Mouse (Mus musculus) thymus, postnatal 4 days (tissue): Measurements from ENCODE around the gene Abl2.

Experiments
- DNase-seq: peaks from one replicate; pipeline ENCODE4 v3.0.0; 2021

The Abl2 gene

DNA sequence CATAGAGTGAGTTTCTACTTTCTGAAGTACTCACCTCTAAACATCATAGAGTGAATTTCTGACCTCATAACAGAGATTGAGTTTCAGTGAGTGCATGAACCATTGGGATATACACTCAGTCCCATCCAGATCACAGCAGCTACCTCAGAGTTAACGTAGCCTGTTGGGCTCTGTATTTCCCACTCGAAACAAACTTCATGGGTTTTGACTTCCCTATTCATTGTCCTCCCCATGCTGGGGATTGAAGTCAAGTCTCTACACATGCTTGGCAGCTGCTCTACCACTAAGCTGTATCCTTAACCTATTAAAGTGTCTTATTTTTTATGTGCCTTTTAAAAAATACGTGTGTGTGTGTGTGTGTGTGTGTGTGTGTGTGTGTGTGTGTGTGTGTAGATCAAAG, 26.9 kb downstream of the Abl2 start:
- no peak for DNase-seq

DNA sequence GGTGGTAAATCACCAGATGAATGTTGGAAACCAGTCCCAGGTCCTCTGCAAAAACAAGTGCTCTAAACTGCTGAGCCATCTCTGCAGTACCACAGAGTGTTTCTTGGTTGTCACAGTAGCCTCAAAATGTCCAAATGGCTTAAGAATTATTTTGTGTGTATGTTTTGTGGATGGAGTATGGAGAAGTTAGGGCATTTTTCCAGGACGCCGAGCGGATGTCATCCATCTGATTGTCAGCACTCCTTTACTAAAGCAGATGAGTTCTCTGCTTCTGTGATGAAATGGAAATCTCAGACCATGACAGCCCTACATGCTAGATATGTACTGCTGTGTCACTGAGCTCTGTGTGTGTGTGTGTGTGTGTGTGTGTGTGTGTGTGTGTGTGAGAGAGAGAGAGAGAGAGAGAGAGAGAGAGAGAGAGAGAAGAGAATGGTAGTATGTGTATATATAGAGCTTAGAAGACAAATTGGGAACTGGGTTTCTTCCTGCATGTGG, 31.3 kb downstream of the Abl2 start:
- DNase-seq: no peak

DNA sequence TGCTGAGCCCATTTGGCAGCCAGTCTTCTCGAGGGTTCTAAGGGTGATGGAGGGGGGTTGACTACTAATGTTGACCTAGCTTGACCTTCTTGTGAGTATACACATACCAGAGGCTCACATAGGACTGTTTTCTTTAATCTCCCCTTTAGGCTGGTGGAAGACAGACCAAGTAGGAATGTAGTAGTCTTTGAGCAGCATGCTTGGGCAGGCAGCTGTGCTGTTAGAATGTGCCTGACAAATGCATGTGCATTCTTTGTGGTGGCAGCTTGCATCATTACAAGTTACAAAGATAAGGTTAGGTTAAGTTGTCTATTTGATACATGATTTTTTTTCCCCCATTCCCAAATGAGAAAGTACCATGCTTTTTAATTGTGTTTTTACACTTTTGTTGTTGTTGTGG, 31.8 kb downstream of the Abl2 start:
- no peak for DNase-seq

DNA sequence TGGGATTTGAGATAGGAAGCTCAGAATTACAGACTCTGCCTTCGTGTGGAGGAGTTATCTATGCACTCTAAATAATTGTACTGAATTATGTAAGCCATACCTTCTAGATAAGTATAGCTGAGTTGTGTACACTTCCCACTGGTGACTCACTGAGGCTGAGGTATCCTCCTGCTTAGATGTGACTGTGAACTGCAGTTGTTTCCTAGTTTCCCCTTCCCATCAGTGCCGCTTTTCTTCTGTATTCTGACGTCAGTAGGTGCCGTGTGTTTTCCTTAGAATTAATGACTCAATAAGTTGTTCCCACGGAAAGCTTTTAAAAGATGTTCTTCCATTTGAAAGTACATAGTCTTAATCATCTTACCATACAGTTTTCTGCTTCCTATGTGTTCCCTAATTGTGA, 34.7 kb downstream of the Abl2 start:
- no peak for DNase-seq

GRCm38 (mm10) chr1:156597089-156597488, 38.5 kb downstream of the Abl2 start:
- DNase-seq: no peak

DNA sequence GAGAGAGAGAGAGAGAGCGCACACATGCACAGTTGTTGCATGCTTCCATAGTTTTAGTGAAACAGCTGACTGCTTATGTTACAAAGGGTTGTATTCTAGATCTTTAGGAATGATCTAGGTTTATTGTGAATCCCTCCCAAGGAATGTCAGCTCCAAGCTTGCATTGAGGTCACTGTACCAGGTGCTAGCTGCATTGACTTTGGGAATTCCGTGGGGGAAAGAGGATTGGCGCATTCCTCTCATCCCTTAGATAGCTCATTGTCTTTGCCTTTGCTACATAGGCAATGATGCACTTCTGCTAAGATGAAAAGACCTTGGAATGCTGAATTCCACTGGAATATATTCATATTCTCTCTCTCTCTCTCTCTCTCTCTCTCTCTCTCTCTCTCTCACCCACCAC, 44.0 kb downstream of the Abl2 start:
- no peak for DNase-seq

DNA sequence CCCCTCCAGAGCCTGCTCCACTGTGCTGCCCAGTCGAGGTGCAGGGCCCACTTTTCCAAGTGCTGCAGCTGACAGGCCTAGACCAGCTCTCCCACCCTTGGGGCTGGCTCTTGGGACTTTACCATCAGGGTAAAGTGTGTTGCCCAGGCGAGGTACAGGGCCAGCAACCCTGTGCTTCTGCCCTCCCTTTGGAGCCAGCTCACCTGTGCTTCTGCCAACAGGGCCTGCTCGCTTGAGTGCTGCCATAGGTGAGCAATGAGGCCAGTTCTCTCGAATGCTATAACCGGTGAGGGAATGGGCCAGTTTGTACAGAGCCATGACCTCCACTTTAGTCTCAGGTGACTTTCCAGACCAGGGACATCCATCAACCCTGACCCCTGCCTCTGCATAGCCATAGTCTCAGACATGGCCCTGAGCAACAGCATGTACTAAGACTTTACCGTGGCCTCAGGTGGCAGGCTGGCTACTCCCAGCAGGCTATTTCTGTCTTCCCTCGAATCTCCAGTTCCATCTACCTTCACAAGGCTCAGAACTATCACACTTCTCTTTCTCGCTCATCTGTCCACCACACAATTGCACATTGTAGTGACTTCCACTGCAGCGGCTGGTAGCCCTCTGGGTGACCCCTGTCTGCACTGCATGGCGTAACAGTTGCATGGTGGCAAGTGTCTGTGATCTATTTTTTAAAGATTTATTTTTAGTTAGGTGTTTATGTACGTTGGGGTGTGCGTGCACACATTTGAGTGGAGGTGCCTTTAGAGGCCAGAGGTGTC, 46.7 kb downstream of the Abl2 start:
- no peak for DNase-seq

- DNase-seq: no peak
Measured at GRCm38 (mm10) chr1:156605940-156606339, 47.4 kb downstream of the Abl2 start.

DNA sequence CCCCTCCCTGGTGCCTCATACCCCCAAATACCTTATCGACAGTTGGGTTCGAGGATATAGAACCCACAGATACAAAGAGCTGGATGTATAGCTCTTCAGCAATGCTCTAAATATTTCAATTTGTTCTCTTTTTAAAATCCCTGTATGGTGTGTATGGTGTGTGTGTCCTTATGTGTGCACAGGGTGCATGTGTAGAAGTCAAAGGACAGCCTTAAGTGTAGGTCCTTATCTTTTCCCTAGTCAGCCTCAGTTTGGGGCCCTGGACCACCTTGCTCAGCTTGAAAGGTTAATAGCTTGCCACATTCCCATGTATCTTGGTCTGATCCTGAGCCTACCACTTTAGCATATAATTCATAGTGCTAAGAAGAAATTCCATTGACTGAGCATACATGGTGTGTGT, 49.9 kb downstream of the Abl2 start:
- no peak for DNase-seq

- DNase-seq: no peak
Measured at GRCm38 (mm10) chr1:156610257-156610656, 51.7 kb downstream of the Abl2 start.

DNA sequence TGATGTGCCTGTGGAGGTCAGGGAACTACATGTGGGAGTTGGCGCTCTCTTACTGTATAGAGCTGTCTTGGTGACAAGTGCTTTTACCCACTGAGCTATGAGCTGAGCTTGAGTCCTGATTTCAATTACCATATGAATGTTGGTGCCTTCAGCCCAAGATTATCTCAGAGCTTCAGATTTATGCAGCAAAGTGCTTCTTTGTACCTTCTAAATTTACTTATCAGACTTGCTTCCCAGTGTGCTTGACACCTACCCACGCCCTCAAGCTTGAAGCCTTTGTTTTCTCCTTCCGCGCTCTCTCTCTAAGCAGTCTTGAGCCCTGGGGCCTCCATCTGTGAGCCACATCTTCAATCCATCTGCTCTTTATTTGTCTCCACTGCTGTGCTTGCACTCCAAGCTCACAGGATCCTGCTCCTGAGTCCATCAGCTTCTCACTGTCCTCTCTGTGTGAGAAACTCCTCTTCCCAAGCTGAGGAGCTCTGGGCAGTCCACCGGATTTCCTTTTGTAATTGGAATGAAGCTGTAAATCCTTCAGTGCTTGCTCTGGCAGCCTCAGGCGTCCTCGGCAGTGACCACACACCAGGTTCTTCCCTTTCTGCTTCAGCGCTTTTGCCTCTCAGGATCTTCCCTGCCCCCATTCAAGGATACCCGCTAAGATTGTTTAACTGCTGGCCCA, 55.4 kb downstream of the Abl2 start:
- DNase-seq: no peak

- no peak for DNase-seq
Measured at GRCm38 (mm10) chr1:156614710-156615109, 56.1 kb downstream of the Abl2 start.

- peak; percentile 78 for DNase-seq
Measured at GRCm38 (mm10) chr1:156615381-156616133, 57.0 kb downstream of the Abl2 start.

DNA sequence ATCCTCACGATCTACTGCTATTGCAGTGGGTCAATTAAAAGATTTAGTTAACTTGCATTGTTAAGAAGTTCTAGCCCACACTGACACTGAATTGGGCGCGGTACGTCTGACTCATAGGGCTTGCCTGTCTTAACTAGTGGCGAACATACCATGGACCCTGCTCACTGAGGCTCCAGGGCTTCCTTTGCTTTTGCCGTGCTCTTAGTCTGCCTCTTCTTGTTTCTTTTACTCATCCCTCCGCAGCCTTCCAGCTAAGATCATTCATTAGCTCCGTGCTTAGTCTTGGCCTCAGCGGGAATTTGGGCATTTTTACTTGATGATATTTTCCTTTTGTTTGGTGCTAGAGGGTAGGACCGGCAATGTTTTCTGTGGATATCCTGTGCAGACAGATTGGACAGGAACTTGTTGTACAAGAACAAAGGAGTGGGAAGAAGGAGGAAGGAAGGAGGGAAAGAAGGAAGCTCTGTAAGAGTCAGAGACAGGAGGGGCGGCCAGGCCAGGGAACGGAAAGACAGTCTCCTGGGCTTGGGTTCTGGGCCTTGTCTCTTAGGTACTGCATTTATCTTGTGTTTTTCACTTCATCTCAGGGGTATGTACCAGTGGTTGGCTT, 58.5 kb downstream of the Abl2 start:
- DNase-seq: no peak

DNA sequence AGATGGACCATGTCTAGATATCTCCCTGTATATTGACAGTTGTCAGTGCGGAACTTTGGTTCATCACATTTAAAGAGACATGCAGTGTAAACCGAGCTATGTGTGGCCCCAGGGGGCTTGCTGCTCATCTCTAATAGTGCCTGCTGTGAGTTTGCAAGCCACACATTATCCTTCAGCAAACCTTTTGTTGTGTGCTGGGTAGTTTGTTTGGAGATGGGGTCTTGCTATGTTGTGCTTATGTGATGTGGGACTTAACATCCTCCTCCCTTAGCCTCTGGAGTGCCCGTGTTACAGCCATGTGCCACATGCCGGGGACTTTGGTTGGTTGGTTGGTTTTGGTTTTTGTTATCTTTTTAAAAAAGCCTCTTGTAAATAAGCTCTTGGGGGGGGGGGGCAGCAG, 59.2 kb downstream of the Abl2 start:
- DNase-seq: no peak

DNA sequence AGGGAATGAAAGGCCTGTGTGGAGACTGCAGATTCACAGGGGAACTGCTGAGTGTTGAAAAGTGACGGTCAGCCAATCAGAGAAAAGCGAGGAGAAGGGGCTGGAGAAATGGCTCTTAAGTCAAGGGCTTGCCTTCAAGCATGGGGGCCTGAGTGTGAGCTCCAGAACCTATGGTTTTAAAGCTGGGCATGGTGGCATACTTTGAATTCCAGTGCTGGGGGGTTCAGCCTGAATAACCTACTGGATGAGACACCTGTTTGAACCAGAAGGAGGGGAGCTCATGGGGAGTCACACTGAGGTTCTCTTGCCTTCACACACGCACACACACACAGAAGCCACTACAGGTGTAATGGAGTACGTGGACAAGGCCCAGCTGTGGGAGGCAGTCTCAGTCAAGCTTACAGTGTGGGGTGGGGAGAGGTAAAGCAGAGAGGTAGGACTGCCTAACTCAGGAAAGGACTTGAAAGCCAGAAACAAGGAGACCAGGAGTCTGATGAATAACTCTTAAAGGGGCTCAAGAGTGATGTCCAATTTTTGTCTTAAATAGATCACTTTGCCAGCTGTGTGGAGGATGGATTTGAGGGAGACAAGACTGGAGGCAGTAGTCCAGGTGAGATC, 61.8 kb downstream of the Abl2 start:
- DNase-seq: no peak

DNA sequence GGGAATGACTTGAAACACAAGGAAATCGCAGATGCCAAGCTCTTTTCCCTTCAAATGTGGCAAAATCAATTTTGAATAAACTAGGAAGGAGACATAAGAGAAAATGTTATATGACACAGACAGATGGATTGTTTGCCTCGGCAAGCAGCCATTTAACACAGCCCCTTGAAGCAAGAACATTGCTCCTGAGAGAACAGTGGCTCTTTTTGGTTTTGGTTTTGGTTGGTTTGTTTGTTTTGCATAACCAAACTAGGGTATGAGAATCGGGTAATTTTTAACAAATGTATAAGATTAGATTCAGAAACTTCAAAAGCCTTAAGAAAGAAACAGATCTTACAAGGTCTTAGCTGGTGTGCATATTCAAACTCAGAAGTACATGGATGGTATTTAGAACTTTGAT, 62.4 kb downstream of the Abl2 start:
- DNase-seq: no peak

- DNase-seq: no peak
Measured at GRCm38 (mm10) chr1:156624231-156624630, 65.6 kb downstream of the Abl2 start.

DNA sequence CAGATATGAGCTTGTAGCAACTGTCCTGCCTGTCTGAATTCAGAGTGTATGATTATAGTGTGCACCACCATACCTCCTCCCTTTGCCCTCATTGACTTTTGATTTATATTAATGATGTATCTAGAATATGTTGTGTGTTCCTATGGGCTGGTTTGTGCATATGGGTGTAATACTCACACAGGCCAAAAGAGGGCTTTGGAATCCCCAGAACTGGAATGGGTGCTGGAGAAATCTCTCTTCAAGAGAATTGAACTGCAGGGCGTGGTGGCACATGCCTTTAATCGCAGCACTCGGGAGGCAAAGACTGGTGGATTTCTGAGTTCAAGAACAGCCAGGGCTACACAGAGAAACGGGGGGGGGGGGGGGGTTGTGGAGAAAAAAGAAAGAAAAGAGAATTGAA, 68.1 kb downstream of the Abl2 start:
- DNase-seq: no peak

DNA sequence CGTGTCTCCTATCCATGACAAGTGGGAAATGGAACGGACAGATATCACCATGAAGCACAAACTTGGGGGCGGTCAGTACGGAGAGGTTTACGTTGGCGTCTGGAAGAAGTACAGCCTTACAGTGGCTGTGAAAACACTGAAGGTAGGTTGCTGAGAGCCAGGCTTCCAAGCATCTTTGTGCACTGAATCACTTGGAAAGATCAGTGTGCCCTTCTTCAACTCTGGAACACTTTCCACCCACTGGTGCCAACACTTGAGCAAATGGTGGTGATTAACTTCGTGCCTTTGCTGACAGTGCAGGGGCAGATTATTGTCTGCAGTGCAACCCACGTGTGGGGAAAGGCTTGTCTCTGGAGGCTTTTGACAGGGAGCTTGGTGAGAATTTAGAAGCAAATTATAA, 71.4 kb downstream of the Abl2 start:
- DNase-seq: no peak

DNA sequence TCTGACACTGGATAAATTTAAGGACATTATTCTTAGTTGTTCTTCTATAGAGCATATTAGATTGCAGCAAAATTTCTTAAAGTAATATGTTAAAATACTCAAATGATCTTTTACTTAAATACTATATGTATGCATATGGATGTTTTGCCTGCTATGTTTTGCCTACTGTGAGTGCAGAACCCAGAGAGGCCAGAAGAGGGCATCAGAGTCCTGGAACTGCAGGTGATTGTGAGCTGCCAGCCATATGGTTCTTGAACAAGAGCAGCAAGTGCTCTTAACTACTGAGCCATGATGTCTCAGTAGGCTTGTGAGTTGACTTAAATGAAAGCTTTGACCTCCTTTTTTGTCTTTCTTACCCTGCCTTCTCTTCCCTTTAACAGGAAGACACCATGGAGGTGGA, 72.4 kb downstream of the Abl2 start:
- DNase-seq: peak; percentile 74

DNA sequence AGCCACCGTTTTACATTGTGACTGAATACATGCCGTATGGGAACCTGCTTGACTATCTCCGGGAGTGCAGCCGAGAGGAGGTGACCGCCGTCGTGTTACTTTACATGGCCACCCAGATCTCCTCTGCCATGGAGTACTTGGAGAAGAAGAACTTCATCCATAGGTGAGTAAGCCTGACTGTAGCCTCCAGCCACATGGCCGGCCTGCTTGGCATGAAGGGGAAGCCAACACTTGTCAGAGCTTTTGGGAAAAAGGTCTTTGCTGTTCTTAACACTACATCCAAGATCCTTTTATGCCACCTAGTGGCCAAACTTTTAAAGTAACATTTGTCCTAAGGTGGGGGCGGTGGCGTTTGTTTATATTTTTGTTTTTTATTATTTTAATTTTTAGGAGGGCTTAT, 74.5 kb downstream of the Abl2 start:
- no peak for DNase-seq

DNA sequence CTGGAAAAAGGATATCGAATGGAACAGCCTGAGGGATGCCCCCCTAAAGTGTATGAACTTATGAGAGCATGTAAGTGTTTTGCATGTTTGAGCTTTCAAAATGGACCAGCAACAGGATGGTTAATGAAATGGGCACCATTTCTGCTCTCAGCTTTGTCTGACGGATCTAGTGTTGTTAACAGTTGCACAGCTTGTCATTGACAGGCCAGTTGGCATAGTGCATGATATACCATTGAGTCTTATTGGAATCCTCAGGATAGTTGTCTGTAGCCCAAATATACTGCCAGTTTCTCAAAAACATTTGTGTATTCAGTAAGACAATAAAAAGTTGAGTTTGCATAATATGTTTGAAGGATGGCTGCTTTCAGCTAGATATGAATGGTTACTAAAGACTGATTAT, 76.6 kb downstream of the Abl2 start:
- no peak for DNase-seq
